Mouse (Mus musculus) embryonic facial prominence, embryonic 15.5 days (tissue): Measurements from ENCODE around the gene B3gnt2. TPM values are rescaled to one million over a fixed set of nuclear protein-coding genes. Genes with fewer than 3 reads are reported as not detected.

Experiments
- ATAC-seq: fragments of 200-750 bp; cut with Nextera tagmentation; 2 replicates; pipeline ENCODE4 v1.8.0; 2017; ENCODE audit warnings: low read depth, moderate TSS enrichment; ENCODE audit not compliant: insufficient number of reproducible peaks, low FRiP score, low TSS enrichment
- H3K27ac ChIP-seq: fragments of 300-500 bp; sonication (generic); replicated peaks from 2 replicates; pipeline ENCODE4 v1.5.1; 2015; ENCODE audit warnings: mild to moderate bottlenecking, inconsistent platforms
- H3K27me3 ChIP-seq: fragments of 300-500 bp; sonication (generic); 2 replicates; pipeline ENCODE4 v1.6.1; 2015; ENCODE audit warnings: inconsistent platforms
- H3K36me3 ChIP-seq: fragments of 300-500 bp; sonication (generic); 2 replicates; pipeline ENCODE4 v1.6.1; 2015; ENCODE audit warnings: mild to moderate bottlenecking, inconsistent platforms
- H3K4me1 ChIP-seq: fragments of 300-500 bp; sonication (generic); 2 replicates; pipeline ENCODE4 v1.6.1; 2015; ENCODE audit warnings: inconsistent platforms
- H3K4me2 ChIP-seq: fragments of 300-500 bp; sonication (generic); replicated peaks from 2 replicates; pipeline ENCODE4 v1.6.1; 2015; ENCODE audit warnings: mild to moderate bottlenecking, inconsistent platforms
- H3K4me3 ChIP-seq: fragments of 300-500 bp; sonication (generic); replicated peaks from 2 replicates; pipeline ENCODE4 v1.5.1; 2015; ENCODE audit warnings: mild to moderate bottlenecking, inconsistent platforms
- H3K9ac ChIP-seq: fragments of 300-500 bp; sonication (generic); 2 replicates; pipeline ENCODE4 v1.6.1; 2015; ENCODE audit warnings: inconsistent platforms
- H3K9me3 ChIP-seq: fragments of 300-500 bp; sonication (generic); replicated peaks from 2 replicates; pipeline ENCODE4 v1.6.1; 2016; ENCODE audit warnings: inconsistent platforms
- WGBS: fragments of 180-500 bp; shearing (Covaris S2); methylation state at CpG from one replicate; pipeline ENCODE4 v1.1.7; 2015; 5-methylcytosine and 5-hydroxymethylcytosine counted together
- polyA plus RNA-seq: library from polyadenylated mRNA; unstranded; fragments of >200 nt; fragmentation: Nextera tagmentation; extraction: Ambion mirVana; gene quantifications from 2 replicates; pipeline ENCODE4 v1.2.1, GENCODE M21; 2015

Gene B3gnt2
- polyA plus RNA-seq: 9.1 and 11.7 TPM in 2 replicates

DNA sequence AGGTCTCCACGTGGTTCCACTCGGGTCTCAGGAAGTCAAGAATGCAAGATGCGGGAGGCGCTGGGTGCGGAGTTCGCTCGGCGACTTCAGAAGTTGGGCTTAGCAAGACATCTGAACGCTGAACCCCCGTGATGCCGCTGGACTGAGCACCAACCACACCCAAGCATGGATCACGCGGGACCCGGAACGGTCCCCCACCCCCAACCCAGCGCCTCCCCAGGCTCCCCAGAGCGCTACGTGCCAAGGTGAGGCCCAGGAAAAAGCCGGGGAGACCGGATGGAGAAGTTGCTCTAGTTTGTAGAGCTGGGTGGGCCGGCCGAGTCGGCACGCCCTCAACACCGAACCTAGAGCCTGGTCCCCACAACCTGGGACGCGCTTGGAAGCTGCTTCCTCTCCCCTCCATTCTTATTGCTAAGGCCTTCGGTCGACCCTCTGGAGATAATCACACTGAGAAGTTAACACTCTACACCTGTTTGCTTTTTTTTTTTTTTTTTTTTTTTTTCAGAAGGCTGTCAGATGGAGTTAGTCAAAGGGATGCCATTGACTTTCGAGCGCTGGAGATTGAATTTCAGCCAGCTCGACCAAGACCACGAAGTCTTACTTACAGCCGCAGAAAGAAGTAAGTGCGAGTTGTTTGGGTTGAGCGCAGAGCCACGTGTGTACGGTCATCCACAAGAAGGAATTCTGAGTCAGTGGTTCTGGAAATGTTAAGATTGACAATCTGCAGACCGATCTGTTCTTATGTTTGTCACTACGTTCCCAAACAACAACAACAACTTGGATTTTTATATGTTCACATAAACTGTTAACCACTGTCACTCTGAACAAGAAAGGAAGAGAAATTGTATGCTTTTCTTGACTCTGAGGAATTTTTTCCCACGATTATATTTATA, at the start of gene B3gnt2:
B3gnt2 (minus strand) TSS at position 627 of the 893 bp plus-strand sequence.
- WGBS: 2% methylated on average over 41 of the region's 41 CpGs
- H3K9ac ChIP-seq: peak within 1 kb of the TSS; percentile 45; the same call in 1 of the 2 replicates
- H3K4me1 ChIP-seq: peaks cover 28% of the 10 kb centered on the region
- no peaks in the 10 kb centered on the region for H3K9me3 ChIP-seq
- peak within 1 kb of the TSS; percentile 76 for H3K4me3 ChIP-seq
- H3K4me2 ChIP-seq: peak within 1 kb of the TSS; percentile 95
- peaks cover 33% of the 10 kb centered on the region for H3K27me3 ChIP-seq
- no peaks in the 10 kb centered on the region for H3K36me3 ChIP-seq
- 0 out of 2 replicates have a peak, but pooled peaks have one; percentile 22 for ATAC-seq
- H3K27ac ChIP-seq: peak within 1 kb of the TSS; percentile 88

DNA sequence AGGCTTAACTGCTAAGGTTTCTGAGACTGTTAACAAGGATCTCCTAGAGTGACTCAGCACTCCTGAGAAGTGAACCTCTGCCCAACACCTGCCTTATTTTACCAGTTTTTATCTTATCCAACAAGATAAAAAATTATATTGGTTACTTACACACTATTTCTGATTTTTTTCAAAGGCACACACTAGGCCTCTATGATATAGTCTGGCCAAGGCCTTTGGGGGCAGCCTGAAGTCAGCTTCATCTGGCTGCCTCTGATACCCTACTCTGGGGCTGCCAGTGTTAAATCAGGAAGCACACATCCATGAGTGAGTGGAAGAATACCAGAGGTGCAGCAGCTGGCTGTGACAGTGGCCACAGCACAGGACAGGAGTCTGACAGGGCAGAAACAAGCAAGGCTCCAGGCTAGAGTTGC, 45.7 kb upstream of the B3gnt2 start:
- ATAC-seq: no peak
- H3K4me3 ChIP-seq: no peak overlapping the region
- H3K27ac ChIP-seq: no peak overlapping the region
- no peak overlapping the region for H3K4me2 ChIP-seq
- no peaks in the 10 kb centered on the region for H3K27me3 ChIP-seq
- H3K9ac ChIP-seq: no peak overlapping the region
- no peaks in the 10 kb centered on the region for H3K4me1 ChIP-seq
- H3K9me3 ChIP-seq: no peaks in the 10 kb centered on the region
- no peaks in the 10 kb centered on the region for H3K36me3 ChIP-seq

DNA sequence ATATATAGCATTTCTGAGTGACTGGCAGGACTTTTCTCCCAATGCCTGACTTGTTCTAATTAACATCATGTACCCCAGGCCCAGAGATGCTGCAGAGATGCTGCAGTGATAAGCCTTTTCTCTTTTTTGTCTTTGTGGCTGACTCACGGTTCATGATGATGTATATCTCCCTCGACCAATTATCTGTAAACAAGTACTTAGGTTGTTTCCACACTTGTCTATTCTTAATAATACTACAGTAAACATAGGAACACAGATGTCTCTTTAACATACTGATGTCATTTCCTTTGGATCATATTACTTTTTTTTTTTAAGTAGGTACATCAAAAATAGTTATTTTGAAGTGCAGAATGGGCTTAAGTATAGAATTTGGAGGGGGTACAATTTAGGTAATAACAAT, 42.2 kb upstream of the B3gnt2 start:
- Histone ChIP-seq H3K36me3 (peaks cover 6% of the 10 kb centered on the region; the same call in 1 of the 2 replicates), H3K4me1 (no peaks in the 10 kb centered on the region), H3K4me3 (no peak overlapping the region), H3K27ac (no peak overlapping the region), H3K4me2 (no peak overlapping the region), H3K27me3 (no peaks in the 10 kb centered on the region), H3K9me3 (no peaks in the 10 kb centered on the region), H3K9ac (no peak overlapping the region)
- no peak for ATAC-seq
- WGBS: 67% methylated on average over 2 of the region's 2 CpGs

DNA sequence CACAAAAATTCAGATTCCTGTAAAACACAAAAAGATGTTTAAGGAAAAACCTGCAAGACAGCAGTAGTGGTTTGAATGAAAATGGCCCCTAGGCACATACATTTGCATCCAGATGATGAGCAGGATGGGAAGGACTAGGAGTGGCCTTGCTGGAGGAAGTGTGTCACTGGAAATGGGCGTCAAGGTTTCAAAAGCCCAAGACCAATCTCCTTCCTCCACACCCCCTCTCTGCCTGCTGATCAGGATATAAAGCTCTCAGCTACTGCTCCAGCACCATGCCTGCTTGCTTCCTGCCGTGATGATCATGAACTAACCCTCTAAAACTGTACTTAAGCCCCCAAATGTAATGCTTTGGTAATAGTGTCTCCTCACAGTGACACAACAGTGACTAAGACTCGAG, 39.3 kb upstream of the B3gnt2 start:
- Histone ChIP-seq H3K27ac (no peak overlapping the region), H3K4me3 (no peak overlapping the region), H3K9me3 (no peaks in the 10 kb centered on the region), H3K4me2 (no peak overlapping the region), H3K9ac (no peak overlapping the region), H3K4me1 (no peaks in the 10 kb centered on the region), H3K36me3 (peaks cover 7% of the 10 kb centered on the region; the same call in 1 of the 2 replicates), H3K27me3 (no peaks in the 10 kb centered on the region)
- ATAC-seq: no peak
- WGBS: 82% methylated on average over 3 of the region's 3 CpGs

DNA sequence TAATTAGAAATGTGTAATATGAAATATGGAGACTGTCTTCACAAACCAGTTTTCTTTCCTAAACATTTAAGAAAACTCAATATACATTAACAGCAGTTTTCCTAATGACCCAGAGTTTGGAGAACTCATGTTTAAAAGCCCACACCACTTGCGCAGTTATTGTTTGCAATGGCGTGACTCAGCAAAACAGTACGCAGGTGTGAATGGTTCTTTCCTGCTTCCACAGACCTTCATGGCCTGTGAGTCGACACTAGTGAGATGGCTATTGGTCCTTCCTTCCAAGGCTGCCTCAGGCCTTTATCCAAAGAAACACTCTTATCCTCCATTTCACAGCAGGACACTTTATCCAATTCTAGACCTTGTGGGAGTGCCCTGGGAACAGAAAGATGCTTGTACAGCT, 36.9 kb upstream of the B3gnt2 start:
- Histone ChIP-seq H3K27me3 (no peaks in the 10 kb centered on the region), H3K27ac (no peak overlapping the region), H3K9ac (no peak overlapping the region), H3K4me2 (no peak overlapping the region), H3K9me3 (no peaks in the 10 kb centered on the region), H3K4me3 (no peak overlapping the region), H3K4me1 (no peaks in the 10 kb centered on the region), H3K36me3 (peaks cover 7% of the 10 kb centered on the region; the same call in 1 of the 2 replicates)
- ATAC-seq: no peak
- 95% methylated on average over 4 of the region's 4 CpGs for WGBS

GRCm38 (mm10) chr11:22897127-22897526, 36.4 kb upstream of the B3gnt2 start:
- Histone ChIP-seq H3K27ac (no peak overlapping the region), H3K4me2 (no peak overlapping the region), H3K9ac (no peak overlapping the region), H3K9me3 (no peaks in the 10 kb centered on the region), H3K27me3 (no peaks in the 10 kb centered on the region), H3K4me1 (no peaks in the 10 kb centered on the region), H3K36me3 (peaks cover 7% of the 10 kb centered on the region; the same call in 1 of the 2 replicates), H3K4me3 (no peak overlapping the region)
- ATAC-seq: no peak
- WGBS: 91% methylated on average over 4 of the region's 4 CpGs

DNA sequence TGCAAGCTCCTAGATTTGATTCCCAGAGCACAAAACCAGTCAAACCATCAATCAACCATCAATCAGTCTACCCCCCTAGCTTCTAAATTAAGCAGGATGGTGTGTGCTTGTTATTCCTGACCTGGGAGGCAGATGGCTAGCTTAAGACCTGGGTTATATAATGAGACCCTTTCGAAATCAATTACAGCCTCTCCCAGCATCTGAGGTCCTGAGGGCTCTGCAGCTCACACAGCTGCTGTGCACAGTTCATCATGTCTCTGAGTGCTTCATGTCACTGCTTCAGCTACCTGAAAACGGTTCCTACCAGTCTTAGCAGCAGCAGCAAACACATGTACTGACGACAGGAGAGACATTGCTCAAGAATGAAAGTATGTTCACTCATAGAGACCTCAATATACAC, 32.3 kb upstream of the B3gnt2 start:
- WGBS: 48% methylated on average over 3 of the region's 3 CpGs

GRCm38 (mm10) chr11:22892466-22892865, 31.7 kb upstream of the B3gnt2 start:
- H3K36me3 ChIP-seq: no peaks in the 10 kb centered on the region
- H3K4me3 ChIP-seq: no peak overlapping the region
- H3K4me1 ChIP-seq: no peaks in the 10 kb centered on the region
- H3K27me3 ChIP-seq: no peaks in the 10 kb centered on the region
- no peak overlapping the region for H3K27ac ChIP-seq
- H3K9me3 ChIP-seq: no peaks in the 10 kb centered on the region
- ATAC-seq: peak; percentile 34; the same call in 1 of the 2 replicates
- H3K9ac ChIP-seq: no peak overlapping the region
- 54% methylated on average over 6 of the region's 6 CpGs for WGBS
- no peak overlapping the region for H3K4me2 ChIP-seq

More for the DNA sequence above, 32.3 kb upstream of the B3gnt2 start:
- Histone ChIP-seq H3K4me2 (no peak overlapping the region), H3K36me3 (peaks cover 2% of the 10 kb centered on the region; the same call in 1 of the 2 replicates), H3K9ac (no peak overlapping the region), H3K9me3 (no peaks in the 10 kb centered on the region), H3K4me1 (no peaks in the 10 kb centered on the region), H3K4me3 (no peak overlapping the region), H3K27ac (no peak overlapping the region), H3K27me3 (no peaks in the 10 kb centered on the region)
- ATAC-seq: no peak

DNA sequence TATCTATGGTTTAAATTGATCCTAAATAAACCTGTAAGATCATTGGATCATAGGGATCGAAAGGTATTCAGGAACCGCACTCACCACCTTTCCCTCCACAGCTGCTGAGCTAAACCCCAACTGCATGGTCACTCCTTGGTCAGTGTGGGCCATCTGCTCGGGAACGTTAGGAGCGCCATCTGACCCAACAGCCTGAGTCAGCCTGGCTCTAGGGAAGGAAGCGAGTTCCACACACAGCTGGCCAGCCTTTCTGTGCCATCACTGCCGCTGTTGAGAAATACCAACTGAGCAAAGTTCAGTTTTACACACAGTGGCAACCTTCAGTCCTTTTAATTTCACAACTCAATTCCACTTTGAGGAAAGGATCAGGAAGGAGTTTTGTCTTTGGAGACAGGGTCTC, 31.1 kb upstream of the B3gnt2 start:
- Histone ChIP-seq H3K27ac (no peak overlapping the region), H3K9me3 (no peaks in the 10 kb centered on the region), H3K27me3 (no peaks in the 10 kb centered on the region), H3K4me3 (no peak overlapping the region), H3K4me2 (no peak overlapping the region), H3K9ac (no peak overlapping the region), H3K36me3 (no peaks in the 10 kb centered on the region), H3K4me1 (no peaks in the 10 kb centered on the region)
- 90% methylated on average over 7 of the region's 7 CpGs for WGBS
- ATAC-seq: no peak

DNA sequence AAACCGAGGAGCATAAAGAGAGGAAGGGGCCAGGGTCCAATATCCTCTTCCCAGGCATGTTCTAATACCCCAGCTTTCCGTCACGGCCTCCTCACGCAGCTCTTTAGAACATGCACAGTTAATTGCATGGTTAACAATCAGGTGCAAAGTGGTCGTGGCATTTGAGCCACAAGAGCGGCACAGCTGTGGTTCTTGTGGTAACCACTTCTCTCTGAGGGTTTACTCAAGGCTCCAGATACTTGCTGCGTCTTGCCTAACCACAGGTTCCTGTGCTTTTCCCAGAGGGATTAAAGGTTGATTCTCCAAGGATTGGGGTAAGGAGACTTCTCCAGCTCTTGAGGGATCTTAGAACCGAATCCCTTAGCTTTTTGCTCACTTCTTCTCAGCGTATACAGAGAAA, 30.5 kb upstream of the B3gnt2 start:
- no peak overlapping the region for H3K4me3 ChIP-seq
- no peaks in the 10 kb centered on the region for H3K4me1 ChIP-seq
- H3K36me3 ChIP-seq: no peaks in the 10 kb centered on the region
- 60% methylated on average over 9 of the region's 9 CpGs for WGBS
- H3K9ac ChIP-seq: no peak overlapping the region
- H3K9me3 ChIP-seq: no peaks in the 10 kb centered on the region
- no peak overlapping the region for H3K27ac ChIP-seq
- 0 out of 2 replicates have a peak, but pooled peaks have one; percentile 15 for ATAC-seq
- no peak overlapping the region for H3K4me2 ChIP-seq
- H3K27me3 ChIP-seq: no peaks in the 10 kb centered on the region

DNA sequence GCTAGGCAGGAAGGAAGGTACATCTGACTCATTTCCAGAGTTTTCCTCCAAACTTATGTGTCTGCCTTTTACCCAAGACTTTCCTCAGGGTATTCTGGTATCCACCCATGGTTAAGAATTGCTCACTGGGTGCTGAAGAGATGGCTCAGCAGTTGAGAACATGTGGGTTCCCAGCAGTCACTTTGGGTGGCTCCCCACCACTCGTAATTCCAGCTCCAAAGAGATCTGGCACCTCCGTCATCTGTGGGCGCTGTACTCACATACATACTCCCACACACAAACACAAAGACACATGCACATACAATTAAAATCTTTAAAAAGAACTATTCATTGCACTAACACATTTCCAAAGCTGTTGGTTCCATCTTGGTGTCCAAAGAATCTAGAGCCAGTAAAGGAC, 28.5 kb upstream of the B3gnt2 start:
- H3K9me3 ChIP-seq: no peaks in the 10 kb centered on the region
- no peak overlapping the region for H3K4me3 ChIP-seq
- H3K4me1 ChIP-seq: no peaks in the 10 kb centered on the region
- no peak for ATAC-seq
- 86% methylated on average over 3 of the region's 3 CpGs for WGBS
- H3K9ac ChIP-seq: no peak overlapping the region
- H3K27ac ChIP-seq: no peak overlapping the region
- H3K4me2 ChIP-seq: no peak overlapping the region
- H3K36me3 ChIP-seq: no peaks in the 10 kb centered on the region
- H3K27me3 ChIP-seq: no peaks in the 10 kb centered on the region
